Mouse (Mus musculus) cerebellum, adult 8-10 months (tissue): ENCODE measurements around the gene Dusp19.

ENCODE experiments used
- DNase-seq: peaks from one replicate; pipeline ENCODE4 v3.0.0; 2022

Gene Dusp19

GRCm38 (mm10) chr2:80638364-80639241, 21.8 kb downstream of the Dusp19 start:
- peak; percentile 93 for DNase-seq

DNA sequence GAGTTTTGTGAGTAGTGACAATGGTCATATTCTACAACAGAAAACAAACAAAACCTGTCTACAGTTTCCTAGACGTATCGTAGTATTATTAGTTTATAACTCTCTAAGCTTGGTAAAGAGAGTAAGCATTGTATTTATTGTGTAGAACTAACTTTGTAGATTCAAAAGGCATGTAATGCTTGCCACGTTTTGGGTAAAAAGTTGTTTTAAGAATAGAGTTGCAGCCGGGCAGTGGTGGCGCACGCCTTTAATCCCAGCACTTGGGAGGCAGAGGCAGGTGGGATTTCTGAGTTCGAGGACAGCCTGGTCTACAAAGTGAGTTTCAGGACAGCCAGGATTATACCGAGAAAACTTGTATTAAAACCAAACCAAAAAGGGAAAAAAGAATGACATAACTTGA, 22.6 kb downstream of the Dusp19 start:
- DNase-seq, result no peak

- no peak for DNase-seq
These were observed 23.0 kb downstream of the Dusp19 start for GRCm38 (mm10) chr2:80639864-80640263.

DNA sequence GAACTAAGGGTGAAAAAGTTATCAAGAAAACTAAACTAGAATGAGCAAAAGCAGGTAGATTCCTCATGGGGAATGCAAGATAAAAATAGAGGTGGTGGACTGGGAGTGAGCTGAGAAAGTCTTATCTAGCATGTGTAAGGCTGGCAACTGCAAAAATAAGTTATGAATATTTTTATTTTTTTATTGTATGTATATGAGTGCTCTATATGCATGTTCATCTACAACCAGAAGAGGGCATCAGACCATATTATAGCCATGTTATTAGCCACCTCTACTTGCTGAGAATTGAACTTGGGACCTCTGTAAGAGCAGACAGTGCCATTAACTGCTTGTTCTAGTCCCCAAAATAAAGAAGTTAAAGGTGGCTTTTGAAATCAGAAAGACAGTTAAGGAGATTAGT, 44.6 kb downstream of the Dusp19 start:
- DNase-seq, result no peak

GRCm38 (mm10) chr2:80662682-80663081, 45.8 kb downstream of the Dusp19 start:
- no peak for DNase-seq

DNA sequence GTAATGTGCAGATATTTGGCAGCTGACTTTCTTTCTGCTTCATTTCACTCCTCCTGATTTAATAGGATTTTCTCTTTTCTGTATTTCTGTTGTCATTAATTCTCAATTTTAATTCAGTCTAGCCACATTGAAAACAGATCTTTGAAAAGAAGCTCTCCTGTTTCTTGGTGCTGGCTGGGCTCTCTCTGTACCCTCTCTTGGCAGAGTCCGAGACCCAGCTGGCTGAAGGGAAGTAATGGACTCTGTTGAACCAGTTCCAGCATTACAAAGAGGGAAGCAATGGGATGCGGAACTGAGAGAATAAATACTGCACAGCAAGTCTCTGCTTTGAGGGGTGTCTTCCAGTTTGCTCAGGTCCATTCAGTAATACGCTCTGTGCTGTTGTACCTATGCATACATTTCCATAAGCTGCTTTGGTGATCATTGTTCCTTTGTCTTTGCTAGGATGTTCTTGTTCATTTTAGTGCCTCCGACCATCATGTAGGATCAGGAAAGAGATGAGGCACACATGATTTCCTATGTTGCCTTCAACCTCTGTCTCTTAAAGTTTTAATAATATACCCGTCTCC, 50.6 kb downstream of the Dusp19 start:
- DNase-seq, result peak; percentile 9

DNA sequence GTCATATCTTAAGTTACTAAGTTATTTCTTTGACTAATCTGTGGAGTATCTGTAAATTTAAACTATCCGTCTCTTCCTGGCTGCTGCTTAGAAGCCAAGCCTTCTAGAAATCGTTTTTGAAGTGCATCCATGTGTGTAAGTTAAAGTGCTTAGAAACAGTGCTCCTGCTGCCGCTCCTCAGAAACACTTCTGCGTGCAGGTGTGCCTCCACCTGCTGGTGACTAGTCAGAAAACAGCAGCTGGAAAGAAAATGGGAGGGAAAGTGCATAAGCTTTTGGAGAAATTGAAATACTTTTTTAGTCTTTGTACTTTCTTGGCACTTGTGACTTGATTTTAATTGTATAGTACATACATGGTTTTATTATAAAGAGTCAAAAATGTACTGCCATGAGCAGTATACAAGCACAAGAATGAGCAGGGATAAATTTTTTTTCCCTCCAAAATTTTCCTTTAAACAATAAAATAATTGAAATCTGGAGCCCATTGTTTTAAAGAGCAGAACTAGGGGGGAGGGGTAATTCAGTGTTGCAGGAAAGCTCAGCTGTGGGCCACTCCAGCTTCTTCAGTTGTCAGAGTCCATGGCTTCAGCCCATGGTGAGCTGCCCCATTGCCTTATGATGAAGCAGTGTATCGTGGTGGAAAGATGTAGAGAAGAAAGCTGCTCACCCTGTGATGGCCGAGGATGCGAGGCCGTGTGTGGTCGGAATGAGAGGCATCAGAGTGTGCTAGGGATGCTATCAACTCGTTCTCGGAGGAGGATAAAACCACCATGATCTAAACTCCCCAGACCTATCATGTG, 53.2 kb downstream of the Dusp19 start:
- no peak for DNase-seq

- DNase-seq, result no peak
These were observed 62.0 kb downstream of the Dusp19 start for GRCm38 (mm10) chr2:80678803-80679202.
